Mouse (Mus musculus) myocyte (in vitro differentiated cells): ENCODE measurements at regions not wholly inside any gene's neighbourhood (a gene's known extent, or its start where the extent isn't known, plus 50 kb on each side); places are given as distances from the start of the nearest gene placed in this dataset.

Experiments used
- E2F4 ChIP-seq: IDR thresholded peaks from one replicate; pipeline ENCODE4 v1.6.1; 2011; ENCODE audit warnings: mild to moderate bottlenecking, control low read depth, moderate library complexity; ENCODE audit not compliant: insufficient read depth
- MYOG ChIP-seq, 3 experiments: IDR thresholded peaks; one replicate each; pipeline ENCODE4 v1.6.1; 2011; ENCODE audit warnings: control low read depth in 2 of 3, low read depth in 2 of 3, mild to moderate bottlenecking in 2 of 3; ENCODE audit not compliant: insufficient read length in 2 of 3, control insufficient read depth in 1 of 3, insufficient read depth in 1 of 3
- POLR2A ChIP-seq: IDR thresholded peaks from one replicate; pipeline ENCODE4 v1.6.1; 2011; ENCODE audit warnings: low read depth, mild to moderate bottlenecking, control low read depth, moderate library complexity; ENCODE audit not compliant: insufficient read length
- POLR2AphosphoS2 ChIP-seq: IDR thresholded peaks from one replicate; pipeline ENCODE4 v1.6.1; 2011; ENCODE audit warnings: low read depth, control low read depth; ENCODE audit not compliant: insufficient read length
- TCF12 ChIP-seq: IDR thresholded peaks from one replicate; pipeline ENCODE4 v1.6.1; 2011; ENCODE audit warnings: mild to moderate bottlenecking, control low read depth; ENCODE audit not compliant: poor library complexity, insufficient read depth, severe bottlenecking
- TCF3 ChIP-seq: IDR thresholded peaks from one replicate; pipeline ENCODE4 v1.6.1; 2011; ENCODE audit warnings: low read depth, control low read depth; ENCODE audit not compliant: insufficient read length

DNA sequence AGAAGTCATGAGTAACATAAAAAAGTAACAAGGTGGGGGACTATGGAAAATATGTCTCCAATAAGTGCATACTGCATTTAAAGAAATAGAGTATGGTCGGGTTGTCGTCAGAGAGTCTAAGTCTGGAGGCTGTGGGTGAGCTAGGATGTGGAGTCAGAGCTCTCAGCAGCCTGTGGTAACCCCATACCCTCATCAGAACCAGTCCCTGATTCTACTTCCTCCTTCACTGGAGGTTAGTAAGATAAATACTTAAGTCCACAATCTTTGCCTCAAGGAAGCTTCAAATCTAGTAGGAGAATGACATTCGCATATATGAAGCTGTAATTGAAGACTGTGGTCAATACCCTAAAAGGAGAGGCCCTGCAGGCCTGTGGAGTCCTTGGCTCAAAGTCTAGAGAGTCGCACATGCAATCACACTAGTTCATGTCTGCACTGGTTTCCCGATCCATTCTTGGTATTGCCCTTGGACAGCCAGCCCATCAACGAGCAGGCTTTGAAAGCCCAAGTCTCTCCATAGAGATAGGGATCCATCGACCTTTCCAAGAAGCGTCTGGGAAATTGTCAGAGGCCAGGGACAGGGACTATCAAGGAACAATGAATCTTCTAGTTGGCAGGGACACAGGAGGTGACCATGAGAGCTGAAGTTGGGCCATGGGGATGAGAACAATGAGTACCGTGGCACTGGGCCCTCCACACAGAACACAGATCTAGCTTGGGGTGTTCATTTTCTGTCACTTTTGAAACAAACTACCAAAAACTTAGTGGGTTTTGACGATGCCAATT is 200.3 kb downstream of the Zfp36l1 start:
- TF ChIP-seq POLR2AphosphoS2 (no peak), POLR2A (no peak), E2F4 (no peak), TCF3 (no peak), TCF12 (no peak), MYOG (IDR thresholded peaks at IDR 0.05; ENCODE audit: control insufficient read depth in 1 of 3, insufficient read depth in 1 of 3, insufficient read length in 2 of 3, low read depth in 2 of 3) (no peak)
